Mouse (Mus musculus) C2C12 (cell line): ENCODE measurements around the gene Furin.

Source experiments
- CEBPB ChIP-seq: IDR thresholded peaks from one replicate; pipeline ENCODE4 v1.6.1; 2011; ENCODE audit warnings: low read depth, mild to moderate bottlenecking, control low read depth, moderate library complexity
- CTCF ChIP-seq: IDR thresholded peaks from one replicate; pipeline ENCODE4 v1.5.1; 2011; ENCODE audit not compliant: control insufficient read depth, insufficient read depth, insufficient read length
- MAX ChIP-seq: IDR thresholded peaks from one replicate; pipeline ENCODE4 v1.6.1; 2011; ENCODE audit warnings: mild to moderate bottlenecking, control low read depth
- MYOD1 ChIP-seq: IDR thresholded peaks from one replicate; pipeline ENCODE4 v1.6.1; 2011; ENCODE audit warnings: low read depth; ENCODE audit not compliant: control insufficient read depth, insufficient read length
- MYOG ChIP-seq: IDR thresholded peaks from one replicate; pipeline ENCODE4 v1.6.1; 2011; ENCODE audit not compliant: control insufficient read depth, insufficient read length; ENCODE audit errors: extremely low read depth
- USF1 ChIP-seq: IDR thresholded peaks from one replicate; pipeline ENCODE4 v1.6.1; 2011; ENCODE audit warnings: low read depth, mild to moderate bottlenecking, control low read depth, moderate library complexity

DNA sequence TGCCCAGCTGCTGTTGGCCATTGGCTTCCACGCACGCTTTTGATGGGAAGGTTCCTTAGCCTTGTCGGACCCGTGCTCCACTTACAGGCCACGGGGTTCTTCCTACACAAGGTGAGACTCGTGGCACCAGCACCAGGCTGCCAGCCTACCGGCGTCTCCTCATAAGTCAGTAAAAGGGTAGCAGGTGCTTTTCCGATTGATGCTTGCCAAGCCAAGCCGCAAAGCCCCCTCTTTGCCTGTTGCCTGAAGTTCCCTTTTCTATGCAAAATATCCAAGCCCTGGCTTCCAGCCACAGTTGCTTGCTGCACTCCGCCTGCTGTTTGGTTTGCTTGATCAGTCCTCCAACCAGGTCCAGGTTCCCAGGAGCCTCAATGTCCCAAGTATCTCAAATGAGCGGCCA is 31.4 kb downstream of the Furin start:
- TF ChIP-seq CTCF = no peak
- no peak for TF ChIP-seq CEBPB
- no peak for TF ChIP-seq USF1
- no peak for TF ChIP-seq MYOD1
- TF ChIP-seq MYOG = no peak
- no peak for TF ChIP-seq MAX
